8 mouse cellular contexts compared by ENCODE assay signal in the genomic region with DNA sequence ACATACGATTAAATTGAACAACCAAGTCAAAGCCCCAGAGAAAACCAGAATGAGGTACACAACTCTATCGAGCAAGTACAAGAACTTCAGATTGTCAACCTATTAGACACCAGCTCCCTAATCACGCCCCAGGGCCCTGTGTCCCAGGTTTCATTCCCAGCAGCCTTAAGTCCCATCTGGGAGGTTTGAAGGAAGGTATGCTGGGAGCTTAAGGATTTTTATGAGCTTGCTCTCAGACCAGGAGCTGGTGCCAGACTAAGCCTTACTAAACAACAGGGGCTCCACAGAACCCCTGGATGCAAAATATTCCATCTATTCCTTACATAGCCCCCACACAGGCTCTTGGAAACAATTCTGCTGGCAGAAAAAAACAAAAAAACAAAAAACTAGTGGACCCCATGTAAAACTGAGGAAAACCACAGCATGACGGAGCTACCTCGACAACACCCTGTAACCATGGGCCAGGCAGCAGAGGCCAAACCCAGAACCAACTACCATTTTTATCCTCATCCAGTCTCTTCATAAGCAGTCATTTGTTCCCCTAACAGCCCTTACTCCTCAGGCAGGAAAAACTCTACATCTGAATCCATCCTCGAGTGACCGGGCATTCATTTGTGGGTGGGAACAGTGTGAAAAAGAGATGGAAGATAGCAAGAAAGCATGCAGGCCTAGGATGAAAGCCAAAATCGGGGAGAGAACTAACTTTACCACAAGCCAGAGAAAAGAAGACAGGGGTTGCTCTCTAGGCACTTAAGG. TPM values are rescaled to one million over a fixed set of nuclear protein-coding genes. Genes with fewer than 3 reads are reported as not detected.
DNase-seq lines count a peak whose midpoint lies in the region; ATAC-seq and TF ChIP-seq lines count a peak whose summit lies in the region.

No protein-coding gene starts in this region.

- no peak for DNase-seq in heart, adult 2 months
- no peak for DNase-seq in heart, adult 8-10 months (ENCODE audit: low spot score)
- no peak for DNase-seq in forebrain, embryonic 14.5 days (ENCODE audit: low spot score)
- DNase-seq in liver, embryonic 14.5 days (ENCODE audit: low read depth in 3 of 3, low spot score in 3 of 3), result peak in 2 of 3 experiments; percentile 9 to 35
- no peak for DNase-seq in B cell, adult 2 months
- no peak for DNase-seq in natural killer cell, adult 2 months (ENCODE audit: low spot score in 2 of 2)
- no peak for DNase-seq in left cerebral cortex, adult 11 months (ENCODE audit: low spot score)

- H3K79me2 ChIP-seq in heart, adult 2 months (replicated peaks; ENCODE audit: control insufficient read depth, insufficient read depth, low read length), result peaks cover 9% of the 10 kb centered on the region; the same call in 1 of the 2 replicates

- TF ChIP-seq CTCF in heart, adult 2 months (IDR thresholded peaks at IDR 0.05), result no peak
- no peak for TF ChIP-seq CTCF in E14TG2a.4 (conservative IDR thresholded peaks at IDR 0.05; ENCODE audit: low read length)
- TF ChIP-seq CTCF in liver, embryonic 14.5 days (IDR thresholded peaks at IDR 0.05; ENCODE audit: low read depth), result no peak

- no peaks in the 10 kb centered on the region for H3K27me3 ChIP-seq in heart, adult 2 months (ENCODE audit: control insufficient read depth, insufficient read depth, low read length)
- H3K27me3 ChIP-seq in E14TG2a.4 (ENCODE audit: insufficient read depth, low read length), result no peaks in the 10 kb centered on the region
- H3K27me3 ChIP-seq in forebrain, embryonic 14.5 days (replicated peaks; ENCODE audit: control insufficient read depth, insufficient read depth, low read length), result no peaks in the 10 kb centered on the region
- H3K27me3 ChIP-seq in liver, embryonic 14.5 days (ENCODE audit: control insufficient read depth, insufficient read depth, low read length), result no peaks in the 10 kb centered on the region

- TF ChIP-seq POLR2A in heart, adult 2 months (IDR thresholded peaks at IDR 0.05; ENCODE audit: insufficient read depth, low read depth, low read length), result no peak

- peaks cover 18% of the 10 kb centered on the region for H3K36me3 ChIP-seq in heart, adult 2 months (ENCODE audit: control insufficient read depth, insufficient read depth, low read length)
- H3K36me3 ChIP-seq in E14TG2a.4 (ENCODE audit: insufficient read depth, low read length), result peaks cover 60% of the 10 kb centered on the region
- peaks cover 41% of the 10 kb centered on the region for H3K36me3 ChIP-seq in forebrain, embryonic 14.5 days (ENCODE audit: control insufficient read depth, insufficient read depth, low read length)
- H3K36me3 ChIP-seq in liver, embryonic 14.5 days (replicated peaks; ENCODE audit: control insufficient read depth, insufficient read depth, low read depth), result peaks cover 38% of the 10 kb centered on the region

- peak overlapping the region; percentile 98 for H3K9ac ChIP-seq in heart, adult 2 months (ENCODE audit: low read depth, low read length)
- H3K9ac ChIP-seq in forebrain, embryonic 14.5 days (ENCODE audit: low read length), result peak overlapping the region; percentile 99
- H3K9ac ChIP-seq in liver, embryonic 14.5 days (replicated peaks), result peak overlapping the region; percentile 99

- no peak for ATAC-seq in forebrain, embryonic 14.5 days
- no peak for ATAC-seq in liver, embryonic 14.5 days (ENCODE audit: insufficient read depth)

- peaks cover 14% of the 10 kb centered on the region for H3K4me1 ChIP-seq in heart, adult 2 months (ENCODE audit: control insufficient read depth, insufficient read depth, low read length)
- peaks cover 64% of the 10 kb centered on the region for H3K4me1 ChIP-seq in E14TG2a.4 (replicated peaks; ENCODE audit: low read depth, low read length)
- H3K4me1 ChIP-seq in forebrain, embryonic 14.5 days (ENCODE audit: control insufficient read depth, insufficient read depth, low read length), result peaks cover 18% of the 10 kb centered on the region
- H3K4me1 ChIP-seq in liver, embryonic 14.5 days (replicated peaks; ENCODE audit: control insufficient read depth in 2 of 2, insufficient read depth in 2 of 2, low read length in 1 of 2), result peaks cover 4 to 21% of the 10 kb centered on the region in 2 experiments

- peak overlapping the region; percentile 96 for H3K27ac ChIP-seq in heart, adult 2 months
- H3K27ac ChIP-seq in forebrain, embryonic 14.5 days (ENCODE audit: low read depth, low read length), result peak overlapping the region; percentile 97
- peak overlapping the region; percentile 82 for H3K27ac ChIP-seq in liver, embryonic 14.5 days

- no peaks in the 10 kb centered on the region for H3K9me3 ChIP-seq in E14TG2a.4 (ENCODE audit: low read length)
- no peaks in the 10 kb centered on the region for H3K9me3 ChIP-seq in forebrain, embryonic 14.5 days (replicated peaks; ENCODE audit: control insufficient read depth, low read length)
- H3K9me3 ChIP-seq in liver, embryonic 14.5 days (ENCODE audit: control insufficient read depth, low read length), result no peaks in the 10 kb centered on the region

- H3K4me3 ChIP-seq in heart, adult 2 months, result peak overlapping the region; percentile 91
- peak overlapping the region; percentile 99 for H3K4me3 ChIP-seq in E14TG2a.4 (replicated peaks; ENCODE audit: low read length)
- H3K4me3 ChIP-seq in forebrain, embryonic 14.5 days (ENCODE audit: low read depth, low read length), result peak overlapping the region; percentile 100
- peak overlapping the region; percentile 95 to 99 for H3K4me3 ChIP-seq in liver, embryonic 14.5 days (ENCODE audit: insufficient read depth in 1 of 2, low read depth in 2 of 2, low read length in 2 of 2)

- peak overlapping the region; percentile 98 for H3K4me2 ChIP-seq in forebrain, embryonic 14.5 days (ENCODE audit: low read length)
- peak overlapping the region; percentile 90 for H3K4me2 ChIP-seq in liver, embryonic 14.5 days (ENCODE audit: low read depth)

- intact Hi-C loops in heart, adult 2 months (cut with DNase I), result loop anchor here (2.0 to 5.0 kb wide), 2 partner anchors 27 to 36 kb away; partner anchors contain the start of gene D17H6S53E

- WGBS in heart, adult 2 months, result 3% methylated on average over 8 of the region's 8 CpGs
- 14% methylated on average over 8 of the region's 8 CpGs for WGBS in forebrain, embryonic 14.5 days
- WGBS in liver, embryonic 14.5 days (ENCODE audit: insufficient replicate concordance), result 13% methylated on average over 8 of the region's 8 CpGs

- no peak for TF ChIP-seq EP300 in heart, adult 2 months (IDR thresholded peaks at IDR 0.05; ENCODE audit: insufficient read depth, low read depth, low read length)
- no peak for TF ChIP-seq EP300 in liver, embryonic 14.5 days (IDR thresholded peaks at IDR 0.05; ENCODE audit: low read depth)

RNA-seq across cellular contexts. Expression of gene Prrc2a, which starts 1.2 kb away (rescaled TPM):
- 100 to 1,000 TPM; 132 to 139 TPM for total RNA-seq in heart, adult 2 months (2021)
- 183 and 197 TPM in 2 replicates for polyA plus RNA-seq in heart, adult 2 months (2012; rRNA removed)
- total RNA-seq in heart, adult 8-10 months (2022), result 100 to 1,000 TPM; 130 to 143 (median 140) TPM
- polyA plus RNA-seq in forebrain, embryonic 14.5 days (2014; fragmentation: Nextera tagmentation; extraction: Ambion mirVana), result 117 and 141 TPM in 2 replicates
- polyA plus RNA-seq in liver, embryonic 14.5 days (2012; rRNA removed), result 61.4 and 67.5 TPM in 2 replicates
- polyA plus RNA-seq in liver, embryonic 14.5 days (2014; fragmentation: Nextera tagmentation; extraction: Ambion mirVana), result 33.4 and 46.0 TPM in 2 replicates

RNA-seq across cellular contexts. Expression of gene Aif1, which starts 12.4 kb away (rescaled TPM):
- total RNA-seq in heart, adult 2 months (2021), result 1 to 10 TPM; 2.9 to 3.9 TPM
- polyA plus RNA-seq in heart, adult 2 months (2012; rRNA removed), result 1.5 and 2.0 TPM in 2 replicates
- 1 to 10 TPM; 1.9 to 3.3 (median 2.4) TPM for total RNA-seq in heart, adult 8-10 months (2022)
- 6.9 and 7.3 TPM in 2 replicates for polyA plus RNA-seq in forebrain, embryonic 14.5 days (2014; fragmentation: Nextera tagmentation; extraction: Ambion mirVana)
- 3.1 and 8.1 TPM in 2 replicates for polyA plus RNA-seq in liver, embryonic 14.5 days (2012; rRNA removed)
- polyA plus RNA-seq in liver, embryonic 14.5 days (2014; fragmentation: Nextera tagmentation; extraction: Ambion mirVana), result 18.6 and 20.7 TPM in 2 replicates

RNA-seq across cellular contexts. Expression of gene Lst1, which starts 24.7 kb away (rescaled TPM):
- total RNA-seq in heart, adult 2 months (2021), result 1 to 10 TPM; 4.1 to 4.5 TPM
- 7.2 and 11.3 TPM in 2 replicates for polyA plus RNA-seq in heart, adult 2 months (2012; rRNA removed)
- 1 to 10 TPM; 1.8 to 3.6 (median 2.6) TPM for total RNA-seq in heart, adult 8-10 months (2022)
- polyA plus RNA-seq in forebrain, embryonic 14.5 days (2014; fragmentation: Nextera tagmentation; extraction: Ambion mirVana), result 6.1 and 8.0 TPM in 2 replicates
- polyA plus RNA-seq in liver, embryonic 14.5 days (2012; rRNA removed), result 25.6 and 37.4 TPM in 2 replicates
- 32.8 and 37.7 TPM in 2 replicates for polyA plus RNA-seq in liver, embryonic 14.5 days (2014; fragmentation: Nextera tagmentation; extraction: Ambion mirVana)

RNA-seq across cellular contexts. Expression of gene Bag6, which starts 28.5 kb away (rescaled TPM):
- total RNA-seq in heart, adult 2 months (2021), result 100 to 1,000 TPM; 216 to 252 TPM
- 140 and 150 TPM in 2 replicates for polyA plus RNA-seq in heart, adult 2 months (2012; rRNA removed)
- 100 to 1,000 TPM; 233 to 266 (median 242) TPM for total RNA-seq in heart, adult 8-10 months (2022)
- polyA plus RNA-seq in forebrain, embryonic 14.5 days (2014; fragmentation: Nextera tagmentation; extraction: Ambion mirVana), result 128 and 144 TPM in 2 replicates
- polyA plus RNA-seq in liver, embryonic 14.5 days (2012; rRNA removed), result 45.7 and 48.1 TPM in 2 replicates
- polyA plus RNA-seq in liver, embryonic 14.5 days (2014; fragmentation: Nextera tagmentation; extraction: Ambion mirVana), result 22.9 and 30.5 TPM in 2 replicates

RNA-seq across cellular contexts. Expression of gene Ltb, which starts 30.7 kb away (rescaled TPM):
- 1 to 10 TPM; 1.3 TPM for total RNA-seq in heart, adult 2 months (2021)
- 2.0 and 5.2 TPM in 2 replicates for polyA plus RNA-seq in heart, adult 2 months (2012; rRNA removed)
- 1 to 10 TPM in 1 of 4 experiments, under 1 TPM in 3; 0.69 to 1.6 (median 0.80) TPM for total RNA-seq in heart, adult 8-10 months (2022)
- 0.39 TPM in 1 of 2 replicates, not detected in the other for polyA plus RNA-seq in forebrain, embryonic 14.5 days (2014; fragmentation: Nextera tagmentation; extraction: Ambion mirVana)
- polyA plus RNA-seq in liver, embryonic 14.5 days (2012; rRNA removed), result 0.47 and 0.70 TPM in 2 replicates
- polyA plus RNA-seq in liver, embryonic 14.5 days (2014; fragmentation: Nextera tagmentation; extraction: Ambion mirVana), result 0.28 and 0.64 TPM in 2 replicates

Comparison
In these comparisons a context has a peak if more than half of its experiments do, and no peak if none do; other contexts are left out.
1. DNase-seq: peak in liver, embryonic 14.5 days (2 of 3); none in heart, adult 2 months (0 of 2), heart, adult 8-10 months (single experiment), forebrain, embryonic 14.5 days (single experiment), B cell, adult 2 months (0 of 2), natural killer cell, adult 2 months (0 of 2) and left cerebral cortex, adult 11 months (single experiment).
2. Peak in every context shown above with its lines, with median percentiles within 50 percentile points of each other: H3K27ac ChIP-seq, H3K4me3 ChIP-seq and H3K9ac ChIP-seq.